Mouse (Mus musculus) neural tube, embryonic 13.5 days (tissue): ENCODE data around the gene Stxbp2. TPM values are rescaled to one million over a fixed set of nuclear protein-coding genes. Genes with fewer than 3 reads are reported as not detected.
A peak's percentile ranks its signal among the peaks of the same experiment; 100 is the strongest.

Experiments used
- ATAC-seq: fragments of 200-750 bp; cut with Nextera tagmentation; 2 replicates; pipeline ENCODE4 v1.8.0; 2017; ENCODE audit warnings: low read depth, mild to moderate bottlenecking, moderate TSS enrichment, moderate library complexity
- H3K27ac ChIP-seq: fragments of 300-500 bp; sonication (generic); replicated peaks from 2 replicates; pipeline ENCODE4 v1.5.1; 2015; ENCODE audit warnings: moderate library complexity, mild to moderate bottlenecking, inconsistent platforms
- H3K27me3 ChIP-seq: fragments of 300-500 bp; sonication (generic); 2 replicates; pipeline ENCODE4 v1.6.1; 2015; ENCODE audit warnings: mild to moderate bottlenecking, inconsistent platforms
- H3K36me3 ChIP-seq: fragments of 300-500 bp; sonication (generic); 2 replicates; pipeline ENCODE4 v1.6.1; 2015; ENCODE audit warnings: mild to moderate bottlenecking, inconsistent platforms
- H3K4me1 ChIP-seq: fragments of 300-500 bp; sonication (generic); replicated peaks from 2 replicates; pipeline ENCODE4 v1.6.1; 2015; ENCODE audit warnings: inconsistent platforms
- H3K4me2 ChIP-seq: fragments of 300-500 bp; sonication (generic); 2 replicates; pipeline ENCODE4 v1.6.1; 2015; ENCODE audit warnings: inconsistent platforms, mild to moderate bottlenecking, moderate library complexity
- H3K4me3 ChIP-seq: fragments of 300-500 bp; sonication (generic); 2 replicates; pipeline ENCODE4 v1.5.1; 2015; ENCODE audit warnings: mild to moderate bottlenecking, inconsistent platforms
- H3K9ac ChIP-seq: fragments of 300-500 bp; sonication (generic); 2 replicates; pipeline ENCODE4 v1.6.1; 2015; ENCODE audit warnings: moderate library complexity, mild to moderate bottlenecking, inconsistent platforms
- H3K9me3 ChIP-seq: fragments of 300-500 bp; sonication (generic); 2 replicates; pipeline ENCODE4 v1.6.1; 2016; ENCODE audit warnings: inconsistent platforms
- WGBS: fragments of 180-500 bp; shearing (Covaris S2); methylation state at CpG from one replicate; pipeline ENCODE4 v1.1.7; 2015; 5-methylcytosine and 5-hydroxymethylcytosine counted together
- polyA plus RNA-seq: library from polyadenylated mRNA; unstranded; fragments of >200 nt; fragmentation: Nextera tagmentation; extraction: Ambion mirVana; gene quantifications from 2 replicates; pipeline ENCODE4 v1.2.1, GENCODE M21; 2015

Stxbp2 gene
- polyA plus RNA-seq, 1 experiment from 2014 or later, result 29.9 TPM

GRCm38 (mm10) chr8:3647561-3647960 is 16.8 kb downstream of the Stxbp2 start:
- WGBS, result 82% methylated on average over 4 of the region's 4 CpGs
- Histone ChIP-seq H3K4me1 (no peaks in the 10 kb centered on the region), H3K9me3 (no peaks in the 10 kb centered on the region), H3K4me3 (no peak overlapping the region), H3K27ac (no peak overlapping the region), H3K9ac (no peak overlapping the region), H3K36me3 (no peaks in the 10 kb centered on the region), H3K4me2 (no peak overlapping the region), H3K27me3 (no peaks in the 10 kb centered on the region)
- no peak for ATAC-seq

- no peak for ATAC-seq
- Histone ChIP-seq H3K9me3 (no peaks in the 10 kb centered on the region), H3K4me2 (no peak overlapping the region), H3K36me3 (no peaks in the 10 kb centered on the region), H3K27ac (no peak overlapping the region), H3K9ac (no peak overlapping the region), H3K4me1 (no peaks in the 10 kb centered on the region), H3K27me3 (no peaks in the 10 kb centered on the region), H3K4me3 (no peak overlapping the region)
- WGBS, result 72% methylated on average over 2 of the region's 2 CpGs
Measured at GRCm38 (mm10) chr8:3648268-3648667, 17.5 kb downstream of the Stxbp2 start.

- no peak overlapping the region for H3K9ac ChIP-seq
- no peak overlapping the region for H3K4me3 ChIP-seq
- H3K27ac ChIP-seq, result no peak overlapping the region
- no peaks in the 10 kb centered on the region for H3K4me1 ChIP-seq
- H3K36me3 ChIP-seq, result no peaks in the 10 kb centered on the region
- H3K4me2 ChIP-seq, result no peak overlapping the region
- H3K9me3 ChIP-seq, result no peaks in the 10 kb centered on the region
- 39% methylated on average over 1 of the region's 1 CpGs for WGBS
- H3K27me3 ChIP-seq, result no peaks in the 10 kb centered on the region
- no peak for ATAC-seq
Measured at GRCm38 (mm10) chr8:3648990-3649389, 18.2 kb downstream of the Stxbp2 start.

GRCm38 (mm10) chr8:3652845-3653244 is 22.1 kb downstream of the Stxbp2 start:
- H3K36me3 ChIP-seq, result no peaks in the 10 kb centered on the region
- no peaks in the 10 kb centered on the region for H3K27me3 ChIP-seq
- H3K9me3 ChIP-seq, result no peaks in the 10 kb centered on the region
- H3K9ac ChIP-seq, result no peak overlapping the region
- H3K4me2 ChIP-seq, result no peak overlapping the region
- no peak overlapping the region for H3K27ac ChIP-seq
- H3K4me1 ChIP-seq, result peaks cover 8% of the 10 kb centered on the region
- 67% methylated on average over 3 of the region's 3 CpGs for WGBS
- ATAC-seq, result no peak
- H3K4me3 ChIP-seq, result no peak overlapping the region

- H3K36me3 ChIP-seq, result no peaks in the 10 kb centered on the region
- WGBS, result 78% methylated on average over 11 of the region's 11 CpGs
- H3K4me3 ChIP-seq, result no peak overlapping the region
- H3K4me2 ChIP-seq, result no peak overlapping the region
- H3K27me3 ChIP-seq, result no peaks in the 10 kb centered on the region
- H3K9me3 ChIP-seq, result no peaks in the 10 kb centered on the region
- peak; percentile 65 for ATAC-seq
- no peak overlapping the region for H3K27ac ChIP-seq
- no peak overlapping the region for H3K9ac ChIP-seq
- H3K4me1 ChIP-seq, result peaks cover 8% of the 10 kb centered on the region
Measured at GRCm38 (mm10) chr8:3654726-3655508, 24.2 kb downstream of the Stxbp2 start.

- H3K36me3 ChIP-seq, result no peaks in the 10 kb centered on the region
- no peak within 1 kb of the TSS for H3K4me3 ChIP-seq
- H3K27me3 ChIP-seq, result no peaks in the 10 kb centered on the region
- WGBS, result 74% methylated on average over 3 of the region's 3 CpGs
- H3K9ac ChIP-seq, result no peak within 1 kb of the TSS
- ATAC-seq, result no peak
- no peaks in the 10 kb centered on the region for H3K9me3 ChIP-seq
- H3K4me1 ChIP-seq, result peaks cover 8% of the 10 kb centered on the region
- no peak within 1 kb of the TSS for H3K4me2 ChIP-seq
- no peak within 1 kb of the TSS for H3K27ac ChIP-seq
Measured at GRCm38 (mm10) chr8:3655526-3655925, 24.8 kb downstream of the Stxbp2 start, which contains the start of gene Retn. Retn (plus strand) TSS chr8:3655770.

- ATAC-seq, result no peak
- H3K4me3 ChIP-seq, result no peak overlapping the region
- no peaks in the 10 kb centered on the region for H3K36me3 ChIP-seq
- H3K27me3 ChIP-seq, result no peaks in the 10 kb centered on the region
- no peak overlapping the region for H3K27ac ChIP-seq
- H3K9me3 ChIP-seq, result no peaks in the 10 kb centered on the region
- 26% methylated on average over 7 of the region's 7 CpGs for WGBS
- no peak overlapping the region for H3K4me2 ChIP-seq
- H3K9ac ChIP-seq, result no peak overlapping the region
- peaks cover 8% of the 10 kb centered on the region for H3K4me1 ChIP-seq
Measured at GRCm38 (mm10) chr8:3656725-3657381, 26.1 kb downstream of the Stxbp2 start.

GRCm38 (mm10) chr8:3660889-3661288 is 30.1 kb downstream of the Stxbp2 start:
- no peak overlapping the region for H3K27ac ChIP-seq
- H3K4me1 ChIP-seq, result peaks cover 8% of the 10 kb centered on the region
- no peaks in the 10 kb centered on the region for H3K9me3 ChIP-seq
- H3K36me3 ChIP-seq, result no peaks in the 10 kb centered on the region
- ATAC-seq, result no peak
- H3K4me2 ChIP-seq, result no peak overlapping the region
- H3K4me3 ChIP-seq, result no peak overlapping the region
- H3K27me3 ChIP-seq, result no peaks in the 10 kb centered on the region
- no peak overlapping the region for H3K9ac ChIP-seq
- 87% methylated on average over 8 of the region's 8 CpGs for WGBS

- 66% methylated on average over 5 of the region's 5 CpGs for WGBS
- Histone ChIP-seq H3K4me2 (no peak overlapping the region), H3K9me3 (no peaks in the 10 kb centered on the region), H3K36me3 (no peaks in the 10 kb centered on the region), H3K27me3 (no peaks in the 10 kb centered on the region), H3K4me1 (no peaks in the 10 kb centered on the region), H3K4me3 (no peak overlapping the region), H3K27ac (no peak overlapping the region), H3K9ac (no peak overlapping the region)
- no peak for ATAC-seq
Measured at GRCm38 (mm10) chr8:3664405-3664804, 33.6 kb downstream of the Stxbp2 start.

- WGBS, result 79% methylated on average over 6 of the region's 6 CpGs
- no peak for ATAC-seq
- H3K9me3 ChIP-seq, result no peaks in the 10 kb centered on the region
- H3K27ac ChIP-seq, result no peak within 1 kb of the TSS
- H3K9ac ChIP-seq, result no peak within 1 kb of the TSS
- no peaks in the 10 kb centered on the region for H3K36me3 ChIP-seq
- no peaks in the 10 kb centered on the region for H3K27me3 ChIP-seq
- H3K4me1 ChIP-seq, result no peaks in the 10 kb centered on the region
- H3K4me2 ChIP-seq, result no peak within 1 kb of the TSS
- H3K4me3 ChIP-seq, result no peak within 1 kb of the TSS
Measured at GRCm38 (mm10) chr8:3665507-3665906, 34.8 kb downstream of the Stxbp2 start, which contains the start of gene Mcemp1. Mcemp1 (plus strand) TSS chr8:3665754.

- H3K9ac ChIP-seq, result no peak overlapping the region
- no peak overlapping the region for H3K4me2 ChIP-seq
- H3K9me3 ChIP-seq, result no peaks in the 10 kb centered on the region
- no peak overlapping the region for H3K4me3 ChIP-seq
- peaks cover 12% of the 10 kb centered on the region; the same call in 1 of the 2 replicates for H3K4me1 ChIP-seq
- no peak overlapping the region for H3K27ac ChIP-seq
- H3K27me3 ChIP-seq, result no peaks in the 10 kb centered on the region
- ATAC-seq, result no peak
- 85% methylated on average over 2 of the region's 2 CpGs for whole genome bisulfite sequencing
- no peaks in the 10 kb centered on the region for H3K36me3 ChIP-seq
Measured at GRCm38 (mm10) chr8:3670388-3670787, 39.6 kb downstream of the Stxbp2 start.

- no peaks in the 10 kb centered on the region for H3K27me3 ChIP-seq
- ATAC-seq, result peak; percentile 88
- 1% methylated on average over 23 of the region's 23 CpGs for WGBS
Measured at GRCm38 (mm10) chr8:3671980-3672491, 41.3 kb downstream of the Stxbp2 start, which contains the start of gene Fcor. Fcor (minus strand) TSS chr8:3672362.

More at GRCm38 (mm10) chr8:3671980-3672491, 41.3 kb downstream of the Stxbp2 start, which contains the start of gene Fcor:
- Histone ChIP-seq H3K4me1 (peaks cover 12% of the 10 kb centered on the region), H3K36me3 (no peaks in the 10 kb centered on the region), H3K9ac (peak within 1 kb of the TSS; percentile 72), H3K4me2 (peak within 1 kb of the TSS; percentile 58), H3K27ac (peak within 1 kb of the TSS; percentile 76), H3K9me3 (no peaks in the 10 kb centered on the region), H3K4me3 (peak within 1 kb of the TSS; percentile 50)
